Mouse (Mus musculus) E14TG2a.4 (cell line): ENCODE results near the gene Unc5c.

Experiments used
- CTCF ChIP-seq: conservative IDR thresholded peaks from 2 replicates; pipeline ENCODE4 v1.5.1; 2014; ENCODE audit warnings: low read length
- NANOG ChIP-seq: IDR thresholded peaks from 2 replicates; pipeline ENCODE4 v1.6.1; 2014; ENCODE audit warnings: borderline replicate concordance, low read length, mixed read lengths
- POU5F1 ChIP-seq: IDR thresholded peaks from 2 replicates; pipeline ENCODE4 v1.6.1; 2014; ENCODE audit warnings: low read length, borderline replicate concordance

GRCm38 (mm10) chr3:141757259-141757658, 292.2 kb downstream of the Unc5c start:
- TF ChIP-seq CTCF (no peak), NANOG (no peak), POU5F1 (no peak)
